Mouse (Mus musculus) liver, postnatal 0 days (tissue): ENCODE results near the gene Tmem185a. TPM values are rescaled to one million over a fixed set of nuclear protein-coding genes. Genes with fewer than 3 reads are reported as not detected.
"Not testable (repeated sequence)": the region's sequence is repeated elsewhere in the genome, so short reads cannot be mapped to it uniquely, and the experiment has no call there.

Experiments used
- ATAC-seq: fragments of 200-750 bp; cut with Nextera tagmentation; 2 replicates; pipeline ENCODE4 v1.8.0; 2017; ENCODE audit warnings: mild to moderate bottlenecking, moderate library complexity
- DNase-seq: peaks from one replicate; pipeline ENCODE4 v3.0.0-alpha.2; 2016
- H3K27ac ChIP-seq: fragments of 300-500 bp; sonication (generic); 2 replicates; pipeline ENCODE4 v1.5.1; 2014; ENCODE audit warnings: antibody characterized with exemption, moderate library complexity, mild to moderate bottlenecking, low read depth
- H3K27me3 ChIP-seq: fragments of 300-500 bp; sonication (generic); 2 replicates; pipeline ENCODE4 v1.6.1; 2014; ENCODE audit warnings: low read length, control low read depth, mixed read lengths; ENCODE audit not compliant: insufficient read depth
- H3K36me3 ChIP-seq: fragments of 300-500 bp; sonication (generic); replicated peaks from 2 replicates; pipeline ENCODE4 v1.6.1; 2014; ENCODE audit warnings: mild to moderate bottlenecking, control low read depth, low read length, moderate library complexity, mixed read lengths; ENCODE audit not compliant: insufficient read depth
- H3K4me1 ChIP-seq: fragments of 300-500 bp; sonication (generic); 2 replicates; pipeline ENCODE4 v1.6.1; 2014; ENCODE audit warnings: antibody characterized with exemption, mild to moderate bottlenecking, control low read depth; ENCODE audit not compliant: insufficient read depth
- H3K4me2 ChIP-seq: fragments of 300-500 bp; sonication (generic); 2 replicates; pipeline ENCODE4 v1.6.1; 2014; ENCODE audit warnings: low read depth, mild to moderate bottlenecking, low read length, moderate library complexity, mixed read lengths
- H3K4me3 ChIP-seq: fragments of 300-500 bp; sonication (generic); 2 replicates; pipeline ENCODE4 v1.5.1; 2014; ENCODE audit warnings: low read depth, low read length
- H3K9ac ChIP-seq: fragments of 300-500 bp; sonication (generic); replicated peaks from 2 replicates; pipeline ENCODE4 v1.6.1; 2014; ENCODE audit warnings: mild to moderate bottlenecking, moderate library complexity
- H3K9me3 ChIP-seq: fragments of 300-500 bp; sonication (generic); 2 replicates; pipeline ENCODE4 v1.6.1; 2016; ENCODE audit warnings: mild to moderate bottlenecking, control low read depth, low read length, mixed read lengths
- CTCF ChIP-seq: sonication (generic); IDR thresholded peaks from 2 replicates; pipeline ENCODE4 v1.5.1; 2016; ENCODE audit warnings: antibody characterized with exemption, low read depth
- EP300 ChIP-seq: IDR thresholded peaks from 2 replicates; pipeline ENCODE4 v1.6.1; 2016; ENCODE audit warnings: antibody characterized with exemption, low read depth, mild to moderate bottlenecking
- WGBS: fragments of 180-500 bp; shearing (Covaris S2); extraction: QIAGEN DNeasy Blood & Tissue Kit; methylation state at CpG from one replicate; pipeline ENCODE4 v1.1.7; 2014; ENCODE audit not compliant: insufficient replicate concordance; 5-methylcytosine and 5-hydroxymethylcytosine counted together
- polyA plus RNA-seq: library from polyadenylated mRNA; unstranded; fragments of >200 nt; fragmentation: Nextera tagmentation; extraction: Ambion mirVana; gene quantifications from 2 replicates; pipeline ENCODE4 v1.2.1, GENCODE M21; 2015

Gene Tmem185a
- polyA plus RNA-seq, 1 experiment from 2014 or later = 12.0 TPM

- DNase-seq = no peak
- Histone ChIP-seq H3K27ac (no peak overlapping the region), H3K4me3 (no peak overlapping the region), H3K36me3 (no peaks in the 10 kb centered on the region), H3K4me2 (no peak overlapping the region), H3K9ac (no peak overlapping the region), H3K9me3 (no peaks in the 10 kb centered on the region), H3K27me3 (no peaks in the 10 kb centered on the region), H3K4me1 (no peaks in the 10 kb centered on the region)
- peak; percentile 82 for ATAC-seq
- TF ChIP-seq EP300 (no peak), CTCF (no peak)
- WGBS = 50% methylated on average over 1 of the region's 1 CpGs
Observed at GRCm38 (mm10) chrX:70466897-70467296, 10.1 kb downstream of the Tmem185a start.

- Histone ChIP-seq H3K4me3 (no peak overlapping the region), H3K9me3 (no peaks in the 10 kb centered on the region), H3K36me3 (0 out of 2 replicates have a peak, but pooled peaks cover 3% of the 10 kb centered on the region), H3K27me3 (no peaks in the 10 kb centered on the region), H3K4me2 (no peak overlapping the region), H3K27ac (no peak overlapping the region), H3K9ac (no peak overlapping the region), H3K4me1 (no peaks in the 10 kb centered on the region)
- TF ChIP-seq CTCF (no peak), EP300 (no peak)
- no peak for DNase-seq
- 84% methylated on average over 2 of the region's 2 CpGs for WGBS
- peak; percentile 67; the same call in 1 of the 2 replicates for ATAC-seq
Observed at GRCm38 (mm10) chrX:70465489-70465888, 11.5 kb downstream of the Tmem185a start.

GRCm38 (mm10) chrX:70463621-70464020 is 13.4 kb downstream of the Tmem185a start:
- Histone ChIP-seq H3K36me3 (0 out of 2 replicates have a peak, but pooled peaks cover 3% of the 10 kb centered on the region), H3K9ac (no peak overlapping the region), H3K27me3 (no peaks in the 10 kb centered on the region), H3K4me3 (no peak overlapping the region), H3K4me2 (no peak overlapping the region), H3K4me1 (no peaks in the 10 kb centered on the region), H3K27ac (no peak overlapping the region), H3K9me3 (no peaks in the 10 kb centered on the region)
- 74% methylated on average over 5 of the region's 5 CpGs for WGBS
- no peak for ATAC-seq
- no peak for DNase-seq
- TF ChIP-seq CTCF (no peak), EP300 (no peak)

- H3K4me3 ChIP-seq, H3K9ac ChIP-seq, H3K36me3 ChIP-seq, H3K4me2 ChIP-seq, H3K4me1 ChIP-seq, H3K27me3 ChIP-seq, DNase-seq, H3K27ac ChIP-seq, ATAC-seq, H3K9me3 ChIP-seq: not testable (repeated sequence)
- no CpG with 5 or more reads among the region's 1 CpGs for WGBS
Observed at GRCm38 (mm10) chrX:70452359-70452758, 24.6 kb downstream of the Tmem185a start.

GRCm38 (mm10) chrX:70425473-70425872 is 51.5 kb downstream of the Tmem185a start:
- H3K4me1 ChIP-seq, H3K27me3 ChIP-seq, H3K36me3 ChIP-seq, DNase-seq, H3K4me2 ChIP-seq, H3K9me3 ChIP-seq, H3K4me3 ChIP-seq, H3K27ac ChIP-seq, ATAC-seq, H3K9ac ChIP-seq: not testable (repeated sequence)
- WGBS = 45% methylated on average over 3 of the region's 3 CpGs

Other genes with a start within 250 kb of the Tmem185a start
- 0.65 and 0.81 TPM in 2 replicates for gene Ids, start 112.1 kb downstream of the Tmem185a start, polyA plus RNA-seq
- gene 1110012L19Rik, start 91.3 kb downstream of the Tmem185a start, polyA plus RNA-seq = 10.0 and 10.4 TPM in 2 replicates